Mouse (Mus musculus): Measurements from ENCODE around the gene Upk1a. TPM values are rescaled to one million over a fixed set of nuclear protein-coding genes. Genes with fewer than 3 reads are reported as not detected.

Gene Upk1a
- polyA plus RNA-seq, 1 experiment: 0.53 TPM

DNA sequence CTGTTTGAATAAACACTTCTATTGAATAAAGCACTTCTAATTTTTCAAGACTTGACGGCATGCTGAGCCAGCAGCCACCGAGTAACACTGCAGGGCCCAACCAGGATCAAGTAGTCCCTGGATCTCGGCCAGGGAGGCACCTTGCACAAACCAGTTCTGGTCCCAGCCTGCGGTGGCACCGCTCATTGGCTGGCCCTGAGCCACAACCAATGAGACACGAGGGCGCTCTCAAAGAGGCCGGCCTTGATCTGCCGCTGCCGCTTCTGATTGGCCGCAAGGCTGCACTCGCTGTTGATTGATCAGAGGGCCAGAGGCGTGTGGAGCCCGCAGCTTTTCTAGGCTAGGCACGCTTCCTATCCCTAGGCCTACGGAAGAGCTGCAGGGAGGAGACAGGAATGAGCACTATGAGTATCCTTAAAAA lies 12.7 kb downstream of the Upk1a start:
- no peak overlapping the region for H3ac ChIP-seq (ENCODE audit: control insufficient read depth, insufficient read length, low read depth)
- H3K79me2 ChIP-seq (ENCODE audit: control insufficient read depth, insufficient read depth): no peaks in the 10 kb centered on the region
- no peaks in the 10 kb centered on the region for H3K36me3 ChIP-seq (ENCODE audit: control insufficient read depth, insufficient read depth)
- no peaks in the 10 kb centered on the region for H3K79me3 ChIP-seq (ENCODE audit: low read depth)
- no peak overlapping the region for H3K4me3 ChIP-seq (ENCODE audit: insufficient read depth, poor library complexity, severe bottlenecking)
- TF ChIP-seq CTCF (IDR thresholded peaks at IDR 0.05; ENCODE audit: control insufficient read depth, insufficient read depth, insufficient read length) (no peak), USF1 (IDR thresholded peaks at IDR 0.05; ENCODE audit: low read depth) (no peak), CEBPB (IDR thresholded peaks at IDR 0.05; ENCODE audit: low read depth) (no peak), MYOD1 (IDR thresholded peaks at IDR 0.05; ENCODE audit: control insufficient read depth, insufficient read length, low read depth) (no peak), MAX (IDR thresholded peaks at IDR 0.05) (no peak), FOSL1 (IDR thresholded peaks at IDR 0.05; ENCODE audit: insufficient read depth, low read length, poor library complexity, severe bottlenecking) (no peak)
- peaks cover 41% of the 10 kb centered on the region for H3K27me3 ChIP-seq (ENCODE audit: control insufficient read depth, insufficient read depth, insufficient read length)

GRCm38 (mm10) chr7:30598786-30599185 lies 13.9 kb downstream of the Upk1a start, which contains the start of gene Zbtb32:
TSS of gene Zbtb32 (minus strand) at chr7:30598909.
- Histone ChIP-seq H3K79me3 (ENCODE audit: low read depth) (no peaks in the 10 kb centered on the region), H3ac (ENCODE audit: control insufficient read depth, insufficient read length, low read depth) (no peak within 1 kb of the TSS), H3K79me2 (ENCODE audit: control insufficient read depth, insufficient read depth) (no peaks in the 10 kb centered on the region), H3K4me3 (ENCODE audit: insufficient read depth, poor library complexity, severe bottlenecking) (no peak within 1 kb of the TSS), H3K36me3 (ENCODE audit: control insufficient read depth, insufficient read depth) (no peaks in the 10 kb centered on the region), H3K27me3 (ENCODE audit: control insufficient read depth, insufficient read depth, insufficient read length) (peaks cover 43% of the 10 kb centered on the region)
- no peak for TF ChIP-seq CTCF (IDR thresholded peaks at IDR 0.05; ENCODE audit: control insufficient read depth, insufficient read depth, insufficient read length)
- no peak for TF ChIP-seq FOSL1 (IDR thresholded peaks at IDR 0.05; ENCODE audit: insufficient read depth, low read length, poor library complexity, severe bottlenecking)
- TF ChIP-seq MAX (IDR thresholded peaks at IDR 0.05): no peak
- TF ChIP-seq MYOD1 (IDR thresholded peaks at IDR 0.05; ENCODE audit: control insufficient read depth, insufficient read length, low read depth): no peak
- TF ChIP-seq MYOG (IDR thresholded peaks at IDR 0.05; ENCODE audit: control insufficient read depth, extremely low read depth, insufficient read length): no peak
- TF ChIP-seq USF1 (IDR thresholded peaks at IDR 0.05; ENCODE audit: low read depth): no peak

GRCm38 (mm10) chr7:30596811-30597210 lies 15.8 kb downstream of the Upk1a start:
- no peaks in the 10 kb centered on the region for H3K79me3 ChIP-seq (ENCODE audit: low read depth)
- TF ChIP-seq CEBPB (IDR thresholded peaks at IDR 0.05; ENCODE audit: low read depth) (no peak), CTCF (IDR thresholded peaks at IDR 0.05; ENCODE audit: control insufficient read depth, insufficient read depth, insufficient read length) (no peak), USF1 (IDR thresholded peaks at IDR 0.05; ENCODE audit: low read depth) (no peak), MYOD1 (IDR thresholded peaks at IDR 0.05; ENCODE audit: control insufficient read depth, insufficient read length, low read depth) (no peak), FOSL1 (IDR thresholded peaks at IDR 0.05; ENCODE audit: insufficient read depth, low read length, poor library complexity, severe bottlenecking) (no peak), MAX (IDR thresholded peaks at IDR 0.05) (no peak), MYOG (IDR thresholded peaks at IDR 0.05; ENCODE audit: control insufficient read depth, extremely low read depth, insufficient read length) (no peak)
- no peaks in the 10 kb centered on the region for H3K79me2 ChIP-seq (ENCODE audit: control insufficient read depth, insufficient read depth)
- H3K4me3 ChIP-seq (ENCODE audit: insufficient read depth, poor library complexity, severe bottlenecking): no peak overlapping the region
- H3ac ChIP-seq (ENCODE audit: control insufficient read depth, insufficient read length, low read depth): no peak overlapping the region
- no peaks in the 10 kb centered on the region for H3K36me3 ChIP-seq (ENCODE audit: control insufficient read depth, insufficient read depth)
- H3K27me3 ChIP-seq (ENCODE audit: control insufficient read depth, insufficient read depth, insufficient read length): peaks cover 43% of the 10 kb centered on the region

GRCm38 (mm10) chr7:30596093-30596492 lies 16.6 kb downstream of the Upk1a start:
- Histone ChIP-seq H3K36me3 (ENCODE audit: control insufficient read depth, insufficient read depth) (no peaks in the 10 kb centered on the region), H3K4me3 (ENCODE audit: insufficient read depth, poor library complexity, severe bottlenecking) (no peak overlapping the region), H3K79me3 (ENCODE audit: low read depth) (no peaks in the 10 kb centered on the region), H3K79me2 (ENCODE audit: control insufficient read depth, insufficient read depth) (no peaks in the 10 kb centered on the region), H3K27me3 (ENCODE audit: control insufficient read depth, insufficient read depth, insufficient read length) (peaks cover 43% of the 10 kb centered on the region), H3ac (ENCODE audit: control insufficient read depth, insufficient read length, low read depth) (no peak overlapping the region)
- no peak for TF ChIP-seq CEBPB (IDR thresholded peaks at IDR 0.05; ENCODE audit: low read depth)
- no peak for TF ChIP-seq CTCF (IDR thresholded peaks at IDR 0.05; ENCODE audit: control insufficient read depth, insufficient read depth, insufficient read length)
- TF ChIP-seq MYOG (IDR thresholded peaks at IDR 0.05; ENCODE audit: control insufficient read depth, extremely low read depth, insufficient read length): no peak
- TF ChIP-seq USF1 (IDR thresholded peaks at IDR 0.05; ENCODE audit: low read depth): no peak
- no peak for TF ChIP-seq FOSL1 (IDR thresholded peaks at IDR 0.05; ENCODE audit: insufficient read depth, low read length, poor library complexity, severe bottlenecking)
- TF ChIP-seq MYOD1 (IDR thresholded peaks at IDR 0.05; ENCODE audit: control insufficient read depth, insufficient read length, low read depth): no peak
- TF ChIP-seq MAX (IDR thresholded peaks at IDR 0.05): no peak

GRCm38 (mm10) chr7:30594510-30595024 lies 18.1 kb downstream of the Upk1a start:
- Histone ChIP-seq H3K27me3 (ENCODE audit: control insufficient read depth, insufficient read depth, insufficient read length) (peaks cover 37% of the 10 kb centered on the region), H3ac (ENCODE audit: control insufficient read depth, insufficient read length, low read depth) (no peak overlapping the region), H3K36me3 (ENCODE audit: control insufficient read depth, insufficient read depth) (no peaks in the 10 kb centered on the region), H3K4me3 (ENCODE audit: insufficient read depth, poor library complexity, severe bottlenecking) (no peak overlapping the region), H3K79me3 (ENCODE audit: low read depth) (no peaks in the 10 kb centered on the region), H3K79me2 (ENCODE audit: control insufficient read depth, insufficient read depth) (no peaks in the 10 kb centered on the region)
- TF ChIP-seq MAX (IDR thresholded peaks at IDR 0.05) (no peak), CEBPB (IDR thresholded peaks at IDR 0.05; ENCODE audit: low read depth) (no peak), USF1 (IDR thresholded peaks at IDR 0.05; ENCODE audit: low read depth) (no peak), MYOG (IDR thresholded peaks at IDR 0.05; ENCODE audit: control insufficient read depth, extremely low read depth, insufficient read length) (no peak), FOSL1 (IDR thresholded peaks at IDR 0.05; ENCODE audit: insufficient read depth, low read length, poor library complexity, severe bottlenecking) (no peak), MYOD1 (IDR thresholded peaks at IDR 0.05; ENCODE audit: control insufficient read depth, insufficient read length, low read depth) (no peak), CTCF (IDR thresholded peaks at IDR 0.05; ENCODE audit: control insufficient read depth, insufficient read depth, insufficient read length) (no peak)
